Mouse (Mus musculus) cortical plate, adult 2 months (tissue): ENCODE measurements at regions not wholly inside any gene's neighbourhood (a gene's known extent, or its start where the extent isn't known, plus 50 kb on each side); places are given as distances from the start of the nearest gene placed in this dataset.

Experiments used
- H3K27ac ChIP-seq: fragments of 200-500 bp; 2 replicates; pipeline ENCODE4 v1.5.1; 2012; ENCODE audit warnings: low read length, control low read depth, inconsistent platforms; ENCODE audit not compliant: insufficient read depth
- H3K4me1 ChIP-seq: fragments of 200-500 bp; 2 replicates; pipeline ENCODE4 v1.6.1; 2011; ENCODE audit warnings: low read length; ENCODE audit not compliant: control insufficient read depth, insufficient read depth
- H3K4me3 ChIP-seq: fragments of 200-500 bp; 2 replicates; pipeline ENCODE4 v1.5.1; 2011; ENCODE audit warnings: mild to moderate bottlenecking, low read length, control low read depth; ENCODE audit not compliant: insufficient read depth
- CTCF ChIP-seq: fragments of 200-500 bp; IDR thresholded peaks from 2 replicates; pipeline ENCODE4 v1.5.1; 2011; ENCODE audit warnings: mild to moderate bottlenecking, control low read depth, low read length; ENCODE audit not compliant: insufficient read depth; ENCODE audit errors: extremely low read depth
- POLR2A ChIP-seq: fragments of 200-500 bp; IDR thresholded peaks from 2 replicates; pipeline ENCODE4 v1.6.1; 2011; ENCODE audit warnings: mild to moderate bottlenecking, low read length, control low read depth; ENCODE audit not compliant: insufficient read depth; ENCODE audit errors: extremely low read depth

GRCm38 (mm10) chr2:144123395-144124034 lies 90.7 kb downstream of the Banf2 start:
- Histone ChIP-seq H3K4me3 (no peak overlapping the region), H3K27ac (no peak overlapping the region), H3K4me1 (no peaks in the 10 kb centered on the region)
- no peak for TF ChIP-seq POLR2A
- no peak for TF ChIP-seq CTCF

GRCm38 (mm10) chr2:144127082-144128037 lies 94.5 kb downstream of the Banf2 start:
- H3K4me3 ChIP-seq, result no peak overlapping the region
- no peak overlapping the region for H3K27ac ChIP-seq
- TF ChIP-seq CTCF (no peak), POLR2A (no peak)
- H3K4me1 ChIP-seq, result no peaks in the 10 kb centered on the region

GRCm38 (mm10) chr2:144128038-144128402 lies 95.2 kb downstream of the Banf2 start:
- Histone ChIP-seq H3K4me1 (no peaks in the 10 kb centered on the region), H3K27ac (no peak overlapping the region), H3K4me3 (no peak overlapping the region)
- no peak for TF ChIP-seq POLR2A
- no peak for TF ChIP-seq CTCF

GRCm38 (mm10) chr2:144128527-144128926 lies 95.7 kb downstream of the Banf2 start:
- H3K4me3 ChIP-seq, result no peak overlapping the region
- TF ChIP-seq CTCF, result no peak
- TF ChIP-seq POLR2A, result no peak
- no peak overlapping the region for H3K27ac ChIP-seq
- H3K4me1 ChIP-seq, result no peaks in the 10 kb centered on the region

- TF ChIP-seq POLR2A (no peak), CTCF (no peak)
- Histone ChIP-seq H3K4me1 (no peaks in the 10 kb centered on the region), H3K4me3 (no peak overlapping the region), H3K27ac (no peak overlapping the region)
Observed at GRCm38 (mm10) chr2:144133806-144134574, 101.1 kb downstream of the Banf2 start.

GRCm38 (mm10) chr2:144134575-144134958 lies 101.7 kb downstream of the Banf2 start:
- Histone ChIP-seq H3K4me1 (no peaks in the 10 kb centered on the region), H3K4me3 (no peak overlapping the region), H3K27ac (no peak overlapping the region)
- TF ChIP-seq CTCF (no peak), POLR2A (no peak)

- Histone ChIP-seq H3K4me3 (no peak overlapping the region), H3K27ac (no peak overlapping the region), H3K4me1 (no peaks in the 10 kb centered on the region)
- TF ChIP-seq CTCF (no peak), POLR2A (no peak)
Observed at GRCm38 (mm10) chr2:144135586-144135985, 102.7 kb downstream of the Banf2 start.

GRCm38 (mm10) chr2:144143620-144144384 lies 110.9 kb downstream of the Banf2 start:
- Histone ChIP-seq H3K4me3 (no peak overlapping the region), H3K27ac (no peak overlapping the region)

More at GRCm38 (mm10) chr2:144143620-144144384, 110.9 kb downstream of the Banf2 start:
- no peaks in the 10 kb centered on the region for H3K4me1 ChIP-seq
- TF ChIP-seq CTCF, result no peak
- TF ChIP-seq POLR2A, result no peak
